ENCODE assay signal across 8 mouse cellular contexts in the genomic region with DNA sequence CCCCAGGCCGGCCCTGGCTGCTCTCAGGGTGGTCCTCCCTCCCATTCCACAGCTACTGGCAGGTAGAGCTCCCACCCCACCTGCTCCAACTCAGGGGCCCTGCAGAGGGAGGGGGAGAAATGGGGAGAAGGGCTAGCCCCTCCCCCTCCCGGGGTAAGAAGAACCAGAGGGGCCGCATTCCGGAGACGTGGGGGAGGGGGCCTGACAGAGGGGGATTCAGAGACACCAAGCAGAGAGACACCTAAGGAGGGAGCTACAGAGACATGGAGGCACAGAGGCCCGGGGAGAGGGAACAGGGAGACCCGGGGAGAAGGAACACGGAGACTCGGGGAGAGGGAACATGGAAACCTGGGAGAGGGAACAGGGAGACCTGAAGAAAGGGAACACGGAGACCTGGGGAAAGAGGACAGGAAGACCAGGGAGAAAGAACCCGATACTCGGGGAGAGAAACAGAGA. TPM values are rescaled to one million over a fixed set of nuclear protein-coding genes. Genes with fewer than 3 reads are reported as not detected.
DNase-seq lines count a peak whose midpoint lies in the region; ATAC-seq and TF ChIP-seq lines count a peak whose summit lies in the region.

No protein-coding gene starts in this region.

- H3K4me1 ChIP-seq in E14TG2a.4 (replicated peaks; ENCODE audit: low read depth, low read length), result peaks cover 70% of the 10 kb centered on the region
- 0 out of 2 replicates have a peak, but pooled peaks cover 3% of the 10 kb centered on the region for H3K4me1 ChIP-seq in forebrain, postnatal 0 days (ENCODE audit: insufficient read depth)
- peaks cover 9% of the 10 kb centered on the region for H3K4me1 ChIP-seq in neural tube, embryonic 11.5 days (ENCODE audit: control insufficient read depth, insufficient read depth, low read length)

- H3K36me3 ChIP-seq in E14TG2a.4 (ENCODE audit: insufficient read depth, low read length), result peaks cover 42% of the 10 kb centered on the region
- no peaks in the 10 kb centered on the region for H3K36me3 ChIP-seq in forebrain, postnatal 0 days (ENCODE audit: insufficient read depth)
- H3K36me3 ChIP-seq in neural tube, embryonic 11.5 days (ENCODE audit: control insufficient read depth, insufficient read depth, low read length), result 0 out of 2 replicates have a peak, but pooled peaks cover 2% of the 10 kb centered on the region

- peak overlapping the region; percentile 72 for H3K9ac ChIP-seq in forebrain, postnatal 0 days
- peak overlapping the region; percentile 95 for H3K9ac ChIP-seq in neural tube, embryonic 11.5 days (ENCODE audit: low read length)

- TF ChIP-seq CTCF in E14TG2a.4 (conservative IDR thresholded peaks at IDR 0.05; ENCODE audit: low read length), result no peak
- TF ChIP-seq CTCF in forebrain, postnatal 0 days (IDR thresholded peaks at IDR 0.05; ENCODE audit: low read depth), result no peak

- no peaks in the 10 kb centered on the region for H3K9me3 ChIP-seq in E14TG2a.4 (ENCODE audit: low read length)
- H3K9me3 ChIP-seq in forebrain, postnatal 0 days (ENCODE audit: low read length), result no peaks in the 10 kb centered on the region
- no peaks in the 10 kb centered on the region for H3K9me3 ChIP-seq in neural tube, embryonic 11.5 days (ENCODE audit: control insufficient read depth, low read length)

- H3K27ac ChIP-seq in forebrain, postnatal 0 days (ENCODE audit: low read depth, low read length), result peak overlapping the region; percentile 82
- H3K27ac ChIP-seq in neural tube, embryonic 11.5 days (ENCODE audit: low read depth, low read length), result peak overlapping the region; percentile 86

- H3K4me2 ChIP-seq in forebrain, postnatal 0 days (ENCODE audit: low read depth), result peak overlapping the region; percentile 71
- peak overlapping the region; percentile 50 for H3K4me2 ChIP-seq in neural tube, embryonic 11.5 days (ENCODE audit: low read depth)

- DNase-seq in cerebellum, adult 11-12 months, result peak; percentile 18
- no peak for DNase-seq in cerebellum, adult 18-20 months
- peak; percentile 43 for DNase-seq in forebrain, postnatal 0 days
- peak; percentile 37 for DNase-seq in liver
- DNase-seq in neural tube, embryonic 11.5 days (ENCODE audit: low spot score), result no peak
- DNase-seq in adrenal gland, adult 8-10 months, result no peak
- no peak for DNase-seq in layer of hippocampus, adult 9-11 months

- peak overlapping the region; percentile 85 for H3K4me3 ChIP-seq in E14TG2a.4 (replicated peaks; ENCODE audit: low read length)
- peak overlapping the region; percentile 94 for H3K4me3 ChIP-seq in forebrain, postnatal 0 days (ENCODE audit: low read depth, low read length)
- H3K4me3 ChIP-seq in neural tube, embryonic 11.5 days (ENCODE audit: low read depth, low read length), result peak overlapping the region; percentile 99

- H3K27me3 ChIP-seq in E14TG2a.4 (ENCODE audit: insufficient read depth, low read length), result no peaks in the 10 kb centered on the region; the same call in 1 of the 2 replicates
- no peaks in the 10 kb centered on the region for H3K27me3 ChIP-seq in forebrain, postnatal 0 days (ENCODE audit: insufficient read depth, low read length)
- H3K27me3 ChIP-seq in neural tube, embryonic 11.5 days (ENCODE audit: control insufficient read depth, insufficient read depth, low read length), result no peaks in the 10 kb centered on the region

- 1% methylated on average over 12 of the region's 12 CpGs for WGBS in forebrain, postnatal 0 days
- WGBS in neural tube, embryonic 11.5 days, result under 1% methylated on average over 11 of the region's 12 CpGs

- no peak for ATAC-seq in forebrain, postnatal 0 days
- ATAC-seq in neural tube, embryonic 11.5 days (ENCODE audit: insufficient read depth, low FRiP score, low TSS enrichment), result no peak

RNA-seq across cellular contexts. Expression of gene Ptprf, which starts 1.2 kb away (rescaled TPM):
- 109 and 120 TPM in 2 replicates for total RNA-seq in forebrain, postnatal 0 days (2014; rRNA removed)
- polyA plus RNA-seq in forebrain, postnatal 0 days (2015; fragmentation: Nextera tagmentation; extraction: Ambion mirVana), result 30.5 and 45.0 TPM in 2 replicates
- 68.9 and 80.1 TPM in 2 replicates for polyA plus RNA-seq in neural tube, embryonic 11.5 days (2014; fragmentation: Nextera tagmentation; extraction: Ambion mirVana)
- total RNA-seq in adrenal gland, adult 8-10 months (2022), result 10 to 100 TPM; 49.6 to 81.8 (median 63.1) TPM

Comparison
In these comparisons a context has a peak if more than half of its experiments do, and no peak if none do; other contexts are left out.
1. DNase-seq: peak in cerebellum, adult 11-12 months (single experiment), forebrain, postnatal 0 days (single experiment) and liver (single experiment); none in cerebellum, adult 18-20 months (0 of 2), neural tube, embryonic 11.5 days (single experiment), adrenal gland, adult 8-10 months (single experiment) and layer of hippocampus, adult 9-11 months (single experiment).
2. Peak in every context shown above with its lines, with median percentiles within 50 percentile points of each other: H3K4me3 ChIP-seq.